Mouse (Mus musculus): ENCODE data around the gene Fgf11. TPM values are rescaled to one million over a fixed set of nuclear protein-coding genes. Genes with fewer than 3 reads are reported as not detected.

The Fgf11 gene
- polyA plus RNA-seq, 1 experiment from 2014 or later = 2.2 TPM

DNA sequence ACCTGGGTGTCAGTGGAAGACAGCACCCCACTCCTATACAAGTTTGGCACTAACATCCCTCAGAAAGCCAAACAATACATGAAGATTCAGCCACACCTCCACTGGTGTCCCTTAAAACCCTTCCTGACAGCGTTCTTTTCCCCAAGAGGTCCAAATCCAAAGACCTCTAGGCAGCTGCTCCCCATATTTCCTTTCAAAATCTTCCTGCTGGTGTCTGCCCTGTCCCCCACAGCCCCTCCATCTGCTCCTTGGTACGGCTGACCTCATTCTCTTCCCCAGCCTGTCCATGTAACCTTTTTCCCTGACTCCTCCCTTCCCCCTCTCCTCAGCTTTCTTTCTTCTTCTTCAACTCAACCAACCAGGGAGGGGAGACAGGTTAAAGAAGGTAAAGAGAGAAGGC is 21.8 kb upstream of the Fgf11 start:
- Histone ChIP-seq H3K27me3 (ENCODE audit: control insufficient read depth, insufficient read depth, low read length) (no peaks in the 10 kb centered on the region), H3K9me3 (replicated peaks; ENCODE audit: control insufficient read depth, low read length) (no peaks in the 10 kb centered on the region), H3K4me3 (ENCODE audit: low read length) (no peak overlapping the region), H3K36me3 (ENCODE audit: control insufficient read depth, insufficient read depth) (0 out of 2 replicates have a peak, but pooled peaks cover 3% of the 10 kb centered on the region), H3K27ac (ENCODE audit: low read length) (no peak overlapping the region), H3K4me1 (ENCODE audit: control insufficient read depth, insufficient read depth, low read length) (no peaks in the 10 kb centered on the region), H3K4me2 (ENCODE audit: low read depth, low read length) (no peak overlapping the region), H3K9ac (ENCODE audit: low read length) (no peak overlapping the region)
- no peak for ATAC-seq (replicated peaks; ENCODE audit: extremely low read depth, insufficient read depth, low FRiP score)
- WGBS = 77% methylated on average over 2 of the region's 2 CpGs

GRCm38 (mm10) chr11:69822080-69822479 is 20.4 kb upstream of the Fgf11 start, which contains the start of gene Spem1:
Gene Spem1, minus strand, starts transcription at chr11:69822180.
- 87% methylated on average over 3 of the region's 3 CpGs for whole genome bisulfite sequencing

DNA sequence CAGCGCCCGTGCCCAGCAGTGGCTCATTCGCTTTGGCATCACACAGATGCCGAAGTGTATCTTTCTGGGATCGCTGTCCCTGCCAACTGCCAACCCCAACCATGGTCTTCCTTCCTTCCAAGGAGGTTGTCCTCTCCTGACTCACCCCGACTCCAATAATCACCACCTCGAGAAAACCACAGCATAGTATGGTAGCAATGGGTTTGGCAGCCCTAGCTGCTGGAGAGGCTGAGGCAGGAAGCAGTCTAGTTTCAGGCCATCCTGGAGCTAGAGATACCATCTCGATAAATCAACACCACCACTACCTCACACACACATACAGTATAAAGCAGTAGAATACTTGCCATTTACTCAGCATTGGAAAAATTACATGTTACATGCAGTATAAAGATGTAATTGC is 17.2 kb upstream of the Fgf11 start:
- no peaks in the 10 kb centered on the region for H3K36me3 ChIP-seq (ENCODE audit: control insufficient read depth, insufficient read depth)
- 83% methylated on average over 8 of the region's 8 CpGs for WGBS
- H3K27me3 ChIP-seq (ENCODE audit: control insufficient read depth, insufficient read depth, low read length) = no peaks in the 10 kb centered on the region
- no peak overlapping the region for H3K9ac ChIP-seq (ENCODE audit: low read length)
- H3K27ac ChIP-seq (ENCODE audit: low read length) = no peak overlapping the region
- H3K4me1 ChIP-seq (ENCODE audit: control insufficient read depth, insufficient read depth, low read length) = no peaks in the 10 kb centered on the region
- H3K4me2 ChIP-seq (ENCODE audit: low read depth, low read length) = no peak overlapping the region
- 0 out of 2 replicates have a peak, but pooled peaks cover 3% of the 10 kb centered on the region for H3K9me3 ChIP-seq (replicated peaks; ENCODE audit: control insufficient read depth, low read length)
- no peak for ATAC-seq (replicated peaks; ENCODE audit: extremely low read depth, insufficient read depth, low FRiP score)
- no peak overlapping the region for H3K4me3 ChIP-seq (ENCODE audit: low read length)

More at GRCm38 (mm10) chr11:69822080-69822479, 20.4 kb upstream of the Fgf11 start, which contains the start of gene Spem1:
- ATAC-seq (replicated peaks; ENCODE audit: extremely low read depth, insufficient read depth, low FRiP score) = no peak
- H3K27me3 ChIP-seq (ENCODE audit: control insufficient read depth, insufficient read depth, low read length) = no peaks in the 10 kb centered on the region
- no peak within 1 kb of the TSS for H3K9ac ChIP-seq (ENCODE audit: low read length)
- no peak within 1 kb of the TSS for H3K4me2 ChIP-seq (ENCODE audit: low read depth, low read length)
- H3K4me1 ChIP-seq (ENCODE audit: control insufficient read depth, insufficient read depth, low read length) = no peaks in the 10 kb centered on the region
- H3K9me3 ChIP-seq (replicated peaks; ENCODE audit: control insufficient read depth, low read length) = 0 out of 2 replicates have a peak, but pooled peaks cover 3% of the 10 kb centered on the region
- H3K4me3 ChIP-seq (ENCODE audit: low read length) = no peak within 1 kb of the TSS
- 0 out of 2 replicates have a peak, but pooled peaks cover 3% of the 10 kb centered on the region for H3K36me3 ChIP-seq (ENCODE audit: control insufficient read depth, insufficient read depth)
- H3K27ac ChIP-seq (ENCODE audit: low read length) = no peak within 1 kb of the TSS

- Histone ChIP-seq H3K4me3 (ENCODE audit: low read length) (no peak within 1 kb of the TSS), H3K9ac (ENCODE audit: low read length) (no peak within 1 kb of the TSS), H3K36me3 (ENCODE audit: control insufficient read depth, insufficient read depth) (no peaks in the 10 kb centered on the region), H3K27me3 (ENCODE audit: control insufficient read depth, insufficient read depth, low read length) (no peaks in the 10 kb centered on the region), H3K9me3 (replicated peaks; ENCODE audit: control insufficient read depth, low read length) (0 out of 2 replicates have a peak, but pooled peaks cover 3% of the 10 kb centered on the region), H3K4me1 (ENCODE audit: control insufficient read depth, insufficient read depth, low read length) (no peaks in the 10 kb centered on the region), H3K27ac (ENCODE audit: low read length) (no peak within 1 kb of the TSS), H3K4me2 (ENCODE audit: low read depth, low read length) (no peak within 1 kb of the TSS)
- WGBS = 69% methylated on average over 2 of the region's 2 CpGs
- ATAC-seq (replicated peaks; ENCODE audit: extremely low read depth, insufficient read depth, low FRiP score) = no peak
Observed at GRCm38 (mm10) chr11:69818365-69818764, 16.7 kb upstream of the Fgf11 start, which contains the start of gene Spem2. Gene Spem2, minus strand, starts transcription at chr11:69818465.

- Histone ChIP-seq H3K4me3 (ENCODE audit: low read length) (no peak overlapping the region), H3K27ac (ENCODE audit: low read length) (no peak overlapping the region), H3K9ac (ENCODE audit: low read length) (no peak overlapping the region), H3K4me2 (ENCODE audit: low read depth, low read length) (no peak overlapping the region), H3K4me1 (ENCODE audit: control insufficient read depth, insufficient read depth, low read length) (no peaks in the 10 kb centered on the region), H3K27me3 (ENCODE audit: control insufficient read depth, insufficient read depth, low read length) (no peaks in the 10 kb centered on the region), H3K9me3 (replicated peaks; ENCODE audit: control insufficient read depth, low read length) (0 out of 2 replicates have a peak, but pooled peaks cover 3% of the 10 kb centered on the region), H3K36me3 (ENCODE audit: control insufficient read depth, insufficient read depth) (no peaks in the 10 kb centered on the region)
- ATAC-seq (replicated peaks; ENCODE audit: extremely low read depth, insufficient read depth, low FRiP score) = no peak
- WGBS = 85% methylated on average over 12 of the region's 12 CpGs
Observed at GRCm38 (mm10) chr11:69816520-69816919, 14.9 kb upstream of the Fgf11 start.

DNA sequence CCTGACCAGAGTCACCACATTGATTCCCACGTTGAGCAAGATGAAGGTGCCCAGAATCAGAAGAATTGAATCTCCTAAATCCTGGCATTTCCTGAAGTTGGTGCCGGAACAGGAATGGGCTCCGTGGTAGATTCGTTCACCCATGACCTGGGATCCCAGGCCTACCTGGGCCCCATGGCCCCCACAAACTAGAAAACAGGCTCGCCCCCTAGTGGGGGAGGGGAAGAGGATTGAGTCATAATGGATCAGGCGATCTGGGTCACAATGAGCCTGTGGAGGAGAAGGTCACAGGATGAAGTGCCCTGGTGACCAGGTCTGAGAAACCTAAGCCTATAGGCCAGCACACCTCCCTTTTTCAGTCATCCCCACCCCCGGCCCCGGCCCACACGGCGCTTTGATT is 13.5 kb upstream of the Fgf11 start, which contains the start of gene Gm39566:
TSS of gene Gm39566 (minus strand) at position 144 of the 400 bp plus-strand sequence.
- H3K4me2 ChIP-seq (ENCODE audit: low read depth, low read length) = no peak within 1 kb of the TSS
- no peak within 1 kb of the TSS for H3K4me3 ChIP-seq (ENCODE audit: low read length)
- no peak for ATAC-seq (replicated peaks; ENCODE audit: extremely low read depth, insufficient read depth, low FRiP score)
- no peak within 1 kb of the TSS for H3K27ac ChIP-seq (ENCODE audit: low read length)
- WGBS = 51% methylated on average over 10 of the region's 10 CpGs
- H3K27me3 ChIP-seq (ENCODE audit: control insufficient read depth, insufficient read depth, low read length) = no peaks in the 10 kb centered on the region; the same call in 1 of the 2 replicates
- 0 out of 2 replicates have a peak, but pooled peaks cover 3% of the 10 kb centered on the region for H3K9me3 ChIP-seq (replicated peaks; ENCODE audit: control insufficient read depth, low read length)
- H3K36me3 ChIP-seq (ENCODE audit: control insufficient read depth, insufficient read depth) = no peaks in the 10 kb centered on the region
- H3K4me1 ChIP-seq (ENCODE audit: control insufficient read depth, insufficient read depth, low read length) = no peaks in the 10 kb centered on the region
- no peak within 1 kb of the TSS for H3K9ac ChIP-seq (ENCODE audit: low read length)

DNA sequence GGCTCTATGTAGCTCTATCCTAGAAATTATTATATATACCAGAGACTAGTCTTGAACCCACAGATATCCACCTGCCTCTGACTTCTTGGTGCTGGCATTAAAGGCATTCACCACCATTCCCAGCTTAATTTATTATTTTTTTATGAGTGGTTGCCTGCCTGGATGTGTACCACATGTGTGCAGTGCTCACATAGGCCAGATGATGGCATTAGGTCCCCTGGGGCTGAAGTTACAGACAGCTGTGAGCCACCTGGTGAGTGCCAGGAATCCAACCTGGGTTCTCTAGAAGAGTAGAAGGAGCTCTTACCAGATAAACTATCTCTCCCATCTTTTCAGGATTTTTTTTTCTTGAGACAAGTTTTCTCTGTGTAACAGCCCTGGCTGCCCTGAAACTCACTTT is 8.6 kb upstream of the Fgf11 start:
- no peak for ATAC-seq (replicated peaks; ENCODE audit: extremely low read depth, insufficient read depth, low FRiP score)
- Histone ChIP-seq H3K27ac (ENCODE audit: low read length) (no peak overlapping the region), H3K27me3 (ENCODE audit: control insufficient read depth, insufficient read depth, low read length) (peaks cover 7% of the 10 kb centered on the region), H3K36me3 (ENCODE audit: control insufficient read depth, insufficient read depth) (no peaks in the 10 kb centered on the region), H3K4me1 (ENCODE audit: control insufficient read depth, insufficient read depth, low read length) (no peaks in the 10 kb centered on the region), H3K9me3 (replicated peaks; ENCODE audit: control insufficient read depth, low read length) (peaks cover 5% of the 10 kb centered on the region; the same call in 1 of the 2 replicates), H3K4me2 (ENCODE audit: low read depth, low read length) (no peak overlapping the region), H3K9ac (ENCODE audit: low read length) (no peak overlapping the region), H3K4me3 (ENCODE audit: low read length) (no peak overlapping the region)

DNA sequence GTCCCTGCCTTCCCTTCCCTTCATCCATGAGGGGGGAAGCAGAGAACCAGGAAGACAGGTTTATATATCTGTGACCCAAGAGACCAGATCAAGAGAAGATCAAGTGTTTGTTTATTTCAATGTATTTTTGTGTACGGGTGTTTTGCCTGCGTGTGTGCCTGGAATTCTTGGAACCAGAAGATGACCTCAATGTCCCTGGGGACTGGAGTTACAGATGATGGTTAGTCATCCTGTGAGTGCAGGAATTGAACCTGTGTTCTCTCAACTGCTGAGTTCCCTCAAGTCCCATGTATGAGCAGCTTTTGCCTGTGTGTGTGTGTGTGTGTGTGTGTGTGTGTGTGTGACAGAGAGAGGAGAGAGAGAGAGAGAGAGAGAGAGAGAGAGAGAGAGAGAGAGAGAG is 6.0 kb upstream of the Fgf11 start:
- 76% methylated on average over 2 of the region's 2 CpGs for WGBS
- no peak for ATAC-seq (replicated peaks; ENCODE audit: extremely low read depth, insufficient read depth, low FRiP score)
- Histone ChIP-seq H3K9me3 (replicated peaks; ENCODE audit: control insufficient read depth, low read length) (peaks cover 5% of the 10 kb centered on the region; the same call in 1 of the 2 replicates), H3K4me2 (ENCODE audit: low read depth, low read length) (no peak overlapping the region), H3K4me3 (ENCODE audit: low read length) (no peak overlapping the region), H3K27me3 (ENCODE audit: control insufficient read depth, insufficient read depth, low read length) (peaks cover 12% of the 10 kb centered on the region), H3K4me1 (ENCODE audit: control insufficient read depth, insufficient read depth, low read length) (peaks cover 17% of the 10 kb centered on the region), H3K36me3 (ENCODE audit: control insufficient read depth, insufficient read depth) (no peaks in the 10 kb centered on the region), H3K9ac (ENCODE audit: low read length) (no peak overlapping the region), H3K27ac (ENCODE audit: low read length) (no peak overlapping the region)

GRCm38 (mm10) chr11:69806378-69806777 is 4.7 kb upstream of the Fgf11 start:
- no peak overlapping the region for H3K9ac ChIP-seq (ENCODE audit: low read length)
- no peak overlapping the region for H3K27ac ChIP-seq (ENCODE audit: low read length)
- ATAC-seq (replicated peaks; ENCODE audit: extremely low read depth, insufficient read depth, low FRiP score) = no peak
- 86% methylated on average over 4 of the region's 4 CpGs for WGBS
- H3K4me1 ChIP-seq (ENCODE audit: control insufficient read depth, insufficient read depth, low read length) = peaks cover 30% of the 10 kb centered on the region
- no peak overlapping the region for H3K4me3 ChIP-seq (ENCODE audit: low read length)
- H3K27me3 ChIP-seq (ENCODE audit: control insufficient read depth, insufficient read depth, low read length) = peaks cover 12% of the 10 kb centered on the region
- no peak overlapping the region for H3K4me2 ChIP-seq (ENCODE audit: low read depth, low read length)
- no peaks in the 10 kb centered on the region for H3K36me3 ChIP-seq (ENCODE audit: control insufficient read depth, insufficient read depth)
- peaks cover 5% of the 10 kb centered on the region; the same call in 1 of the 2 replicates for H3K9me3 ChIP-seq (replicated peaks; ENCODE audit: control insufficient read depth, low read length)
